Mouse (Mus musculus) liver, adult 2 months (tissue): ENCODE measurements around the gene Smyd1. TPM values are rescaled to one million over a fixed set of nuclear protein-coding genes. Genes with fewer than 3 reads are reported as not detected.
A peak's percentile ranks its signal among the peaks of the same experiment; 100 is the strongest.

Experiments
- DNase-seq: peaks from one replicate; pipeline ENCODE4 v3.0.0-alpha.2; 2011; ENCODE audit warnings: low read depth, low spot score; ENCODE audit errors: extremely low read depth
- H3K27ac ChIP-seq: fragments of 200-500 bp; replicated peaks from 2 replicates; pipeline ENCODE4 v1.5.1; 2012; ENCODE audit warnings: low read depth, mild to moderate bottlenecking, control low read depth, inconsistent platforms, low read length; ENCODE audit not compliant: insufficient read depth
- H3K27me3 ChIP-seq: fragments of 200-500 bp; 2 replicates; pipeline ENCODE4 v1.6.1; 2012; ENCODE audit warnings: mild to moderate bottlenecking, moderate library complexity, low read length, inconsistent platforms; ENCODE audit not compliant: control insufficient read depth, insufficient read depth
- H3K36me3 ChIP-seq: fragments of 200-500 bp; 2 replicates; pipeline ENCODE4 v1.6.1; 2012; ENCODE audit warnings: low read length, inconsistent platforms; ENCODE audit not compliant: control insufficient read depth, insufficient read depth
- H3K4me1 ChIP-seq: fragments of 200-500 bp; 2 replicates; pipeline ENCODE4 v1.6.1; 2011; ENCODE audit warnings: low read length; ENCODE audit not compliant: control insufficient read depth, insufficient read depth
- H3K4me3 ChIP-seq: fragments of 200-500 bp; 2 replicates; pipeline ENCODE4 v1.5.1; 2011; ENCODE audit warnings: low read depth, mild to moderate bottlenecking, control low read depth, low read length, moderate library complexity; ENCODE audit not compliant: insufficient read depth
- H3K79me2 ChIP-seq: fragments of 200-500 bp; 2 replicates; pipeline ENCODE4 v1.6.1; 2012; ENCODE audit warnings: inconsistent platforms, mild to moderate bottlenecking, low read length, moderate library complexity; ENCODE audit not compliant: control insufficient read depth, insufficient read depth
- H3K9ac ChIP-seq: fragments of 200-500 bp; 2 replicates; pipeline ENCODE4 v1.6.1; 2012; ENCODE audit warnings: low read depth, mild to moderate bottlenecking, control low read depth, inconsistent platforms, low read length
- CTCF ChIP-seq: fragments of 200-500 bp; IDR thresholded peaks from 2 replicates; pipeline ENCODE4 v1.5.1; 2011; ENCODE audit warnings: low read depth, low read length, control low read depth
- POLR2A ChIP-seq: fragments of 200-500 bp; IDR thresholded peaks from 2 replicates; pipeline ENCODE4 v1.6.1; 2011; ENCODE audit warnings: low read length, control low read depth; ENCODE audit not compliant: insufficient read depth; ENCODE audit errors: extremely low read depth
- WGBS: fragments of 180-500 bp; shearing (Covaris S2); methylation state at CpG from one replicate; pipeline ENCODE4 v1.1.7; 2018; 5-methylcytosine and 5-hydroxymethylcytosine counted together
- polyA plus RNA-seq: library from polyadenylated mRNA; depleted of rRNA; stranded (reverse); fragments of >200 nt; gene quantifications from 2 replicates; pipeline ENCODE4 v1.2.3, GENCODE M21; 2012
- total RNA-seq: library from RNA; depleted of rRNA; stranded (reverse); fragments of >200 nt; gene quantifications from 2 replicates; pipeline ENCODE4 v1.2.3, GENCODE M21; 2014

Gene Smyd1
- total and polyA plus RNA-seq, 2 experiments, result 1.5 to 3.7 TPM

GRCm38 (mm10) chr6:71293509-71293908 lies 28.5 kb downstream of the Smyd1 start:
- H3K4me1 ChIP-seq, result no peaks in the 10 kb centered on the region
- no peak overlapping the region for H3K9ac ChIP-seq
- H3K4me3 ChIP-seq, result no peak overlapping the region
- H3K27ac ChIP-seq, result no peak overlapping the region
- H3K27me3 ChIP-seq, result no peaks in the 10 kb centered on the region
- no peaks in the 10 kb centered on the region for H3K79me2 ChIP-seq
- no peak for DNase-seq
- TF ChIP-seq CTCF (no peak), POLR2A (no peak)
- no peaks in the 10 kb centered on the region for H3K36me3 ChIP-seq
- WGBS, result 79% methylated on average over 14 of the region's 14 CpGs

DNA sequence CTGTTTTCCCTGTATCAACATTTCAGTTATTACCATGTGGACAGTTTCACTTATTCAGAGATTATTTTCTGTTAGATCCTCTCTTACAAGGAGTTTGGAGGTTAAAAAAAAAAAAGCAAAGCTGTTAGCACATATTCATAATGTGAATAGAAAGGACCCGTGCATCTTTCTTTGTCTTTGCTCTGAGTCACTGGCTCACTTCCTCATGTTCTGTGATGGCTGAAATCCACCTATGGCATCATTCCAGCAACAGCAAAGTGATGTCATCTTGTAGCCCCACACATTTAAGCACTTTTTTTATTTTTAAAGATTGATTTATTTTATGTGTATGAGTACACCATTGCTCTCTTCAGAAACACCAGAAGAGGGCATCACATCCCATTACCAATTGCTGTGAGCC lies 42.6 kb downstream of the Smyd1 start:
- Histone ChIP-seq H3K9ac (no peak overlapping the region), H3K36me3 (peaks cover 5% of the 10 kb centered on the region), H3K79me2 (0 out of 2 replicates have a peak, but pooled peaks cover 2% of the 10 kb centered on the region), H3K27me3 (no peaks in the 10 kb centered on the region), H3K4me3 (no peak overlapping the region), H3K27ac (no peak overlapping the region), H3K4me1 (no peaks in the 10 kb centered on the region)
- peak; percentile 19 for DNase-seq
- TF ChIP-seq POLR2A, result no peak
- TF ChIP-seq CTCF, result no peak
- 51% methylated on average over 1 of the region's 1 CpGs for WGBS

GRCm38 (mm10) chr6:71274621-71275020 lies 47.4 kb downstream of the Smyd1 start:
- Histone ChIP-seq H3K4me1 (peaks cover 9% of the 10 kb centered on the region), H3K4me3 (no peak overlapping the region), H3K79me2 (peaks cover 11% of the 10 kb centered on the region; the same call in 1 of the 2 replicates), H3K36me3 (no peaks in the 10 kb centered on the region; the same call in 1 of the 2 replicates), H3K9ac (no peak overlapping the region), H3K27ac (no peak overlapping the region), H3K27me3 (no peaks in the 10 kb centered on the region)
- no peak for DNase-seq
- TF ChIP-seq CTCF (no peak), POLR2A (no peak)
- 97% methylated on average over 1 of the region's 1 CpGs for WGBS

DNA sequence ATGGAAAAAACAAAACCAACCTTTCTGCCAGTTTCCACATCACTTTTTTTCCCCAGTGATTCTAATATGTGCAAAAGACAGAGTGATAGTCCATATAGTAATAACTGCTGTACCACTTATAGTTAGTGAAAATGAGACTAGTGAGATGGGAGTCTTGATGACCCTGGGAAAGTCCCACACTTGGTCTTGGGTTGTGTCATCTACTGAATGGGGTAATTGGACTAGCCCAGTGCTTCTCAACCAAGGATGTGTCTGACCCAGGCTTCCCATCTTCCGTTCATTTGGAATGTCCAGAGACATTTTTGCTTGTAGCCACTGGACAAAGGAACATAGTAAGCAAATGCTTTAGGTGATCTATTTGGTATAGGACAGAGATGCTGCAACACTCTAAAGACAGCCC lies 48.3 kb downstream of the Smyd1 start:
- H3K4me1 ChIP-seq, result peaks cover 13% of the 10 kb centered on the region
- DNase-seq, result no peak
- H3K36me3 ChIP-seq, result no peaks in the 10 kb centered on the region; the same call in 1 of the 2 replicates
- no peaks in the 10 kb centered on the region for H3K27me3 ChIP-seq
- 88% methylated on average over 1 of the region's 1 CpGs for WGBS
- no peak overlapping the region for H3K27ac ChIP-seq
- peaks cover 10% of the 10 kb centered on the region; the same call in 1 of the 2 replicates for H3K79me2 ChIP-seq
- no peak overlapping the region for H3K4me3 ChIP-seq
- H3K9ac ChIP-seq, result no peak overlapping the region
- TF ChIP-seq POLR2A, result no peak
- no peak for TF ChIP-seq CTCF

DNA sequence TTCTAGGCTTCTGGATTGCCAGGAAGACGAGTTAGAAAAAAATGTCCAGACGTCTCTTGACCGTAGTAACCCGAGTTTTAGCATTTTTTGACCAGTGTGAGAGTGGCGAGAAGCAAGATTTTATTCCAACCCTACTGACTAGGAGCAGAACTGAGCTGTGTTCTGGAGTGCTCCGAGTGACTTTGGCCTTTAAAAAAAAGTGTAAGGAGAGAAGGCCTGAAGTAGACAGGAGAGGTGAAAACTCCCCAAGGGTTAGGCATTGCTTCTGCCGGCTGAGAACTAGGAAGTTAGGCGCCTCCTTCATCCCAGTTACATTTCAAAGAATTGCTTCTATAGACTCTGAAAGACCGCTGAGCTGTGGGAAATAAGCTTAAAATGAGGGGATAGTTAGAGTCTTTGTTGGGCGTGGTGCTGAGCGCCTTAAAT lies 49.7 kb downstream of the Smyd1 start:
- Histone ChIP-seq H3K4me1 (peaks cover 13% of the 10 kb centered on the region), H3K79me2 (peaks cover 8% of the 10 kb centered on the region; the same call in 1 of the 2 replicates), H3K4me3 (peak overlapping the region; percentile 93), H3K27me3 (no peaks in the 10 kb centered on the region), H3K27ac (peak overlapping the region; percentile 94), H3K9ac (peak overlapping the region; percentile 97), H3K36me3 (no peaks in the 10 kb centered on the region; the same call in 1 of the 2 replicates)
- peak; percentile 46 for DNase-seq
- WGBS, result 2% methylated on average over 11 of the region's 11 CpGs
- no peak for TF ChIP-seq CTCF
- TF ChIP-seq POLR2A, result no peak

- 2% methylated on average over 73 of the region's 84 CpGs for WGBS
Measured at GRCm38 (mm10) chr6:71271389-71272315, 50.4 kb downstream of the Smyd1 start, which contains the start of gene Krcc1. TSS of gene Krcc1 (plus strand) at chr6:71271677.

More at GRCm38 (mm10) chr6:71271389-71272315, 50.4 kb downstream of the Smyd1 start, which contains the start of gene Krcc1:
- peaks cover 8% of the 10 kb centered on the region; the same call in 1 of the 2 replicates for H3K79me2 ChIP-seq
- peak; percentile 91 for DNase-seq
- TF ChIP-seq CTCF, result no peak
- 0 out of 2 replicates have a peak, but pooled peaks have one; percentile 15 for TF ChIP-seq POLR2A
- H3K27ac ChIP-seq, result peak within 1 kb of the TSS; percentile 94
- H3K4me3 ChIP-seq, result peak within 1 kb of the TSS; percentile 93
- H3K9ac ChIP-seq, result peak within 1 kb of the TSS; percentile 97
- H3K36me3 ChIP-seq, result no peaks in the 10 kb centered on the region
- no peaks in the 10 kb centered on the region for H3K27me3 ChIP-seq
- peaks cover 13% of the 10 kb centered on the region for H3K4me1 ChIP-seq
